Mouse (Mus musculus): Measurements from ENCODE around the gene Phactr2.
"Not testable (repeated sequence)": the region's sequence is repeated elsewhere in the genome, so short reads cannot be mapped to it uniquely, and the experiment has no call there.

Gene Phactr2

DNA sequence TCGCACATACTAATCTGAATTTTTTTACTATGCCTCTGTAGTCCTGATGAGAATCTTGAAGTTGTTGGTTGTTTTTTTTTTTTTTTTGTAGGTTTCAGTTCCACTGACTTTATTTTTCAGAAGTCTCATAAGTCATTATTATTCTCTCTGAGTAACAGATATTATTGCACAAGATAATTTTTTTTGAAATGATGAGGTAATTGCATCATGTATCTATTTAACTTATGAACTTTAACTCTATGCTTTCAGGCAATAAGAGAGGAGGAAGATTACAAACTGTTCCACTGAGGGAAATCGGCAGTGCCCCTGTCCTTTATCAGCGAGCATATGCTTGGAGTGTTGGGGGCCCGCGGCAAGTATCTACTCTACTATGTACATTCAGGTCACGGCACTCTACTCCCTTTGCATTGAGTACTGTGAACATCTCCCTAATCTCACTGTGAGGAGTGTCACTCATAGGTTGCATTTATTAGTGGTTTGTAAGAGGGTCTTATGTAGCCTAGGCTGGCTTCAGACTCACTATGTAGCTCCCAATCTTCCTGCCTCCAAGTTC, 272.4 kb downstream of the Phactr2 start:
- no peak for DNase-seq

DNA sequence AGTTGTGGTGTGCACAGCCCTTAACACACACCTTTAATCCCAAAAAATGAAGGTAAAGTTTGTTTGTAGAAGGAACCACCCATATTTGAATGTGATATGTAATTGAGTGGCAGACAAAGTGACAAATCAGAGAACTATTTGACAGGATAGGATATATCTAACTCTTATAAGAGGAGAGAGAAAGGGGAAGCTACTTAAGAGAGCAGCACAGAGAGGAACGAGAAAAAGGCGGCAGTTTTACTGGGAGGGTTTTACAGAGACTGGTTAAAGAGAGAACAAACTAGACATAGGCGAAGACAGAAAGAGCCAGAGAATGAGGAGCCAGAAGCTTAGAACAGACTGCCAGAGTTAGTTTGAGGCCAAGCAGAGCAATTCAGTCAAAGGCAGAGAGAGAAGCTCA, 273.4 kb downstream of the Phactr2 start:
- DNase-seq = no peak

DNA sequence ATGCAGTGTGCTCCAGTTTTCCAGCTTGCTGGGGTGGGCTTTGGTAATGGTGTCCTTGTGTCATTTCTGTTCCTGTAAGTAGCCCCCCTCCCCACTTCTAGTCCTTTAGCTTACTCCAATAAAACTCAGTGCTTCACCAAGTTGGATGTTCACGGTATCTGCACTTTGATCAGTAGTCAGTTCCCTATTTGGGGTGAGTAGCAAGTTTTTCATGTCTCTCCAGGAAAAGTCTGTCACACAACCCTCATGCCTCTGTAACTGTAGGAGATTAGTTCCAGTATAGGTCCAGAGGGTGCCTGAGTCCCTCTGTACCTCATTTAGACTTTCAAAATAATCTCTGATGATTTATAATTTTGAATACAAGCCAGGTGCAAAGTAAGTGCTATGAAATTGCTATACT, 275.0 kb downstream of the Phactr2 start:
- no peak for DNase-seq

DNA sequence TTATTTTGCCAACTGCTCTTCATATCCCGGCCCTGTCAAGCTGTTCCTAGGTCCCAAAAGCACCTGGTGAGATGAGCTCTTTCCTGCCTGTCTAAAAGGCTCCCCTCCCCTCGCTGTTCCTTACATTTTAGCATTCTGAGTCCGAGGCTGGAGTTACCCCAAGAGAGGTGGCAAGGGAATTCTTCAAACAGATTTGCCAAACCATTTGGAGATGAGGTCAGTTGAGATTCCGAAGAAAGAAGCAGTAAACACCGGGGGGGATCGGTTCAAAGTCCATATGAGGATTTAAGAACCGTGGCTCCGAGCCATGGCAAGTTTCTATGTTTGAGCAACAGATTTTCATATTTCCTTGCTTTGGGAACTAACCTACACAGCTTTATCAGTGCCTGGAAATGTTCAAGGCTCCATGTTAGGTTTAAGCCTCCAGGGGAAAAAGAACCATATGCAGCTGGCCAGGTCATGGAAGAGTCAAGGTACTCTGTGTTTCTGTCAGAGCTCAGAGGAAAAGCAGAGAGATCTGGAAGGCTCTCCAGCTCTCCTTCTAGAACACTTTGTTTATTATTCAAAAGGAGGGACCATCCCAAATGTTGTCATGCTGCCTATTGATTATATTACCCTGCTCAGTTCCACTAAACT, 277.2 kb downstream of the Phactr2 start:
- DNase-seq = no peak

DNA sequence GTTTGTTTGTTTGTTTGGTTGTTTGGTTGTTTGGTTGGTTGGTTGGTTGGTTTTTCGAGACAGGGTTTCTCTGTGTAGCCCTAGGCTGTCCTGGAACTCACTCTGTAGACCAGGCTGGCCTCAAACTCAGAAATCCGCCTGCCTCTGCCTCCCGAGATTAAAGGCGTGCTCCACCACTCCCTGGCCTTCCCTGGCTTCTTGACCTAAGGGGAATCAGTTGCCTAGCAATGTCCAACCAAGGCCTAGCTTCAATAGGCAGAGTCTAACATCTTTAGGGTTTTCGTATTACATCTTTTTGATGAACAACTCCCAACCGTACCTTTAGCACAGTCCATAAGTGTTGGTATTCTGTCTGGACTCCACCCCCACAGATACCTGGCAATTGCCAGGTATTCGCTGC, 280.7 kb downstream of the Phactr2 start:
- DNase-seq = not testable (repeated sequence)

DNA sequence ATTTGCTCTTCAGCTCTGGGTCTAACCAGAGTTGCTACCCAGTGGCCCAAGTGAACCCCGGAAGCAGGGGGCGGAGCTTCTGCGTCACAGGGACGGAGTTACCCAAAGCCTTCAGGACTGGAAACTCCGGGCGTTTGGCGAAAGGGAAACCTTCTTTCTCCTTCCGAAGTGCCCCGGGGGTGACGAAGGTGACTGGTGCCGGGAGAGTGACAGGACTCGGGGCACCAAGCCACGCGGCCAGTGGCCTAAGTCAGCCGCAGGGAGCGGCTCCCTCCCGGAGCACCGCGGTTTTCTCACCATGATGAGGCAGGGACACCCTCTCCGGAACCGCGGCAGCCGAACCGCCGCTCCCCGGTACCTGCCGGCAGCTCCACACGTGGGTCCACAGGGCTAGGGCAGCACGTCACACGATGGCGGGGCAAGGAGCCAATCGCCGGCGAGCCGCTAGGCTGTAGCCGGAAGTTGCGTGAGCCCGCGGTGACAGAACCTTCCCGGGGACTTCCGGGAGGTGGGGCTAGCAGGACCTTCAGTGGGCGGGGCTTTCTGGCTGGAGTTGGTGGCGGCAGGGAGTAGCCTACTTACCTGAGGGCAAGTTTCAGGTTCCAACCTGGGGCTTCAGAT, 281.4 kb downstream of the Phactr2 start, which contains the start of gene Ltv1:
Gene Ltv1 (minus strand): TSS at position 438 of the 621 bp plus-strand sequence.
- peak; percentile 96 to 97 for DNase-seq

DNA sequence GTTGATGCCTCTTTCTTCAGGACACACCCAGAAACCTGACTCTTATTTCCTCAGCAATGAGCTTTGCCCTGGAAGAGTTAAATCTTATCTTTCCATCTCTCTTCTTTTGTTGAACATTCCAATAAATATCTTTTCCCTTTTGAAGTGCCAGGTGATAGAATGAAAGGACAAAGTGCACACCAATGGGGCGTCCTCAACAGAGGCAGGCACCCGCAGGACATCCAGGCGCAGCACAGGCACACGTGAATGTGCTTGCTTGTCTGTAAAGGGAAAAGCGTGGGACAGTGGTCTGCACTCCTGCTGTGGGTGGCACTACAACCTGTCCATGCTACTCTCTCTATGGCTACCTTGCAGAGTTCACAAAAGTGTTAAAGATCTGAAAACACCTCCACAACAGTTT, 284.3 kb downstream of the Phactr2 start:
- no peak for DNase-seq

DNA sequence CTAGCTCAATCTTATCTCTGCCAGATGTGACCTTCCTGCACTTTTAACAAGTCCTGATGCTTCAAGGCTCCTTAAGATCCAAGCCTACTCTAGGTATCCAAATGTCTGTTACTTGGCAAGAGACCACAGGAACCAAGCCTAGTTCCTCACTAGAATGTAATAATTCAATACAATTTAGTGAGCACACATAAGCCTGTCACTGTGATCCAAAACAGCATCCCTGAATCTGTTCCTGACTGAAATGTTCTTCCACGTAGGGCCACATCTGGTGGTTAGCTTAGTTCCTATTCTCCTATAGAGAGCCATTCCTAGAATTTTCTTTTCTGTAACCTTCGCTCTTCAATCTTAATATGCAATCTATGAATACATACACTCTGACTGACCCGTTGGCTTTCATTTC, 287.5 kb downstream of the Phactr2 start:
- DNase-seq = no peak

DNA sequence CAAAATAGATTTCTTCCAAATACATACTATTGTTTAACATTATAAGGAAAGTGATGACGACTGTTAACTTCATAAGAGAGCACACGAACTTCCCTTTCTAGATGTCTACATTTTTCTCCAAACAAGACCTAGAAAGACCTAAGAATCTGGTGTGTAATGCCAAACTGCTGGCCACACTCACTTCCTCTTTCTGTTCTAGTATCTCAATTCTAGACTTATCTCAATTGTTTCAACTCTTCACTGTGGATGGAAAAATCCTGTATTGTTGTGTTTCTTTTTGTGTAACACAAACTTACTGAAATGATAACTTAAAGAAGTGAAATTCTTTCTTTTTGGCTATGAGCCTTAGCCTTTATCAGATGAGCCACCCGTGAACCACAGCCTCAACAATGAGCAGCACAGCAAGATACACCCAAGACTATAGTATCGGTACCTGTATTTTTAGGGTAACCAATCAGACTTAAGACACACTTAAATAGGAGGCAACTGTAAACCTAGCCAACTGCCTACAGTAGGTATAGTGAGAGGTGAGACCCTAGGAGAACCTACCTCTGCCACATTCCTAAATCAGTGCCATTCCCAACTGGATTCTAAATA, 289.9 kb downstream of the Phactr2 start:
- DNase-seq = no peak

DNA sequence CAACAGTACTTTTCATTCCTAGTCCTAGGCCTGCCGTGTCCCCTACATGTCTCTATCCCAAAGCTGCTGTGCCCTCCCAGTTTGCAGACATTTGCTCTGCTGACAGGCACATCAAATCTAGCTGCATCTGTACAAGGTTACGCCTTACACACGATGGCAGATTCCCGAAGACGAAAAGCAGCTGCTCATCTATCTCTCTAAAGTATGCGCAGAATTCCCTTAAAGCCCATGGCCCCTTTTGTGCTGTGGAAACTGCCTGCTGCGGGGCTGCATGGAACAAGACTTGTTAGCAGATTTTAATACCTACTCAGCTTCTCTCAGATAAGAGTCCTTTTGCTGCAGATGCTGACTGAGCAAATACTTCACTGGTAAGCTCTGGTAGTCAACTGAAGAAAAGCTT, 294.0 kb downstream of the Phactr2 start:
- DNase-seq = no peak

DNA sequence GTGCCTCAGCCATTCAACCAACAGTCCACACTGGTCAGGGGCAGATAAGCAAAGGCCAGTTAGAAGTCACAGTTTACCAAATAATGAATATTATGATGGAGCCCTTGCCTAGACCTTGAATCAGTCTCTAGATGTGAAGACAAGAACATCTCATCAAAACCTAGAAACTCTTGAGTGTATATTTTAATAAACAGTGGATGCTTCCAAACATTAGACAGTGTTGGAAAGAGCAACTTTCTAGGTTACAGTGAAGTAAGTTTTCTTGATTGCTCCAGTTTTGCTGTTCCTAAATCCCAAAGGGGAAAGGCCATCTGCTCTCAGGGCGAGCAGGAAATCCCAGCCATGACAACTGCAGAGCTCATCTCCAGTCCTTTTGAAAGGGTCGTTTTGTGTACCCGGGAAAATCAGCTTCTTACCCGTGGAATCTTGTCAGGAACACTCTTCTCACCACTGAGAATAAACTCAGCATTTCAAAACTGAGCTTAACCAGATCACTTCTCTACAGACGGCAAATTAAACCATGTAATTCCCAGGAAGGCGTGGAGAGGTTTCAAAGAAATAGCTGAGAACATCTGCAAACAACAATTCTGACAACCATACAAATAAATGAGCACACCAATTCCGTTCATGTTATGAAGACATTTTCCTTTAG, 296.1 kb downstream of the Phactr2 start, which contains the start of gene Zc2hc1b:
Gene Zc2hc1b (minus strand): TSS at position 51 of the 652 bp plus-strand sequence.
- DNase-seq = no peak

DNA sequence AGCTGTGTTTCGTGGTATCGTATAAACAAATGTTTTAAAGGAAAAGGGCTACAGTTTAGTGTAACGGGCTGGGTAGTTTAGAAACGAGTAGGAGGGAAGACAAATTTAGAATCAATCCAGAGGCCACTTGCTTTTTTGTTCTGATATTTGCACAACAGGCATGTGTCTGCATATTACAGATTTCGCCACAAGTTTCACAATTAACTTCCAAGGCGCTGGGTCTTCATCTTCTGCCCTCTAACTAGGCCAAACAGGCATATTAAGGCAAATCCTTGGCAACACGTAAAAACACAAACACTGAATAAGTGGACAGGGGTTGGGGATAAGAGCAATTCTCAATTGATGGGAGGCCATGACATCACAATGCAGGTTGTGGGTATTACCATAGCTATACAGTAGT, 298.3 kb downstream of the Phactr2 start:
- DNase-seq = no peak

DNA sequence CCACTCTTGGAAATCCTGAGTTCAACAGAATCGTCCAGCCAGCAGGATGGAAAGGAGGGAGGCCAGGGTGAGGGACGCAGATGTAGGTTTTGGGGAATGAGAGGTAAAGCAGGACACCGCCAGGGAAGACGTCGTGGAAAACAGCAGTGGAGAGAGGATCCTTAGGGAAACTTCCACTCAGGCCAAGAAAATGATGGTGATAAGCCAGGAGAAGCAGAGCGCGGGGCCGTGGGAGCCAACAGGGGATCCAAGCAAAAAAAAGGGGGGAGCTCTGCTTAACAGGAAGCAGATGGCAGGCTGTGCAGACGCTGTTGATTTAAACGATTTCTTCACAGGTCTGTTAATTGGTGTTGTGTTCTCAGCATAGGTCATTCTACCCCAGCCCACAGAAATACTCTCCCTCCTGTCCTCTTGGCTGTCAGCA, 301.4 kb downstream of the Phactr2 start:
- DNase-seq = no peak

DNA sequence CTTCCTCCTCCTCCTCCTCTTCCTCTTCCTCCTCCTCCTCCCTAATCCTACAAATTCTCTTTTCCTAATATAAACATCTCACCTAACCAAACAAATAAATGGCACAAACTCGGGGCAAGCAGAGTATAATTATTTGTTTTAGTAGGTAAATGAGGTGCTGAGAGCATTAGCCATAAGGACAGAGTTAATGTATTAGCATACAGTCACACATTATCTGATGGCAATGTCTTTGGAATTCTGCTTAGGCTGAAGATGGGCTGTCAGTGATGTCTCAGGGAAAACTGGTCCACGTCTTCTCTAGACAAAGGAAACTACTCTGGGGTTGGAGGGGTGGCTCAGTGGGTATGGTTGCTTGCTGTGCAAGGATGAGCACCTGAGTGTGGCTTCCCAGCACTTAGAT, 302.8 kb downstream of the Phactr2 start:
- DNase-seq = no peak

DNA sequence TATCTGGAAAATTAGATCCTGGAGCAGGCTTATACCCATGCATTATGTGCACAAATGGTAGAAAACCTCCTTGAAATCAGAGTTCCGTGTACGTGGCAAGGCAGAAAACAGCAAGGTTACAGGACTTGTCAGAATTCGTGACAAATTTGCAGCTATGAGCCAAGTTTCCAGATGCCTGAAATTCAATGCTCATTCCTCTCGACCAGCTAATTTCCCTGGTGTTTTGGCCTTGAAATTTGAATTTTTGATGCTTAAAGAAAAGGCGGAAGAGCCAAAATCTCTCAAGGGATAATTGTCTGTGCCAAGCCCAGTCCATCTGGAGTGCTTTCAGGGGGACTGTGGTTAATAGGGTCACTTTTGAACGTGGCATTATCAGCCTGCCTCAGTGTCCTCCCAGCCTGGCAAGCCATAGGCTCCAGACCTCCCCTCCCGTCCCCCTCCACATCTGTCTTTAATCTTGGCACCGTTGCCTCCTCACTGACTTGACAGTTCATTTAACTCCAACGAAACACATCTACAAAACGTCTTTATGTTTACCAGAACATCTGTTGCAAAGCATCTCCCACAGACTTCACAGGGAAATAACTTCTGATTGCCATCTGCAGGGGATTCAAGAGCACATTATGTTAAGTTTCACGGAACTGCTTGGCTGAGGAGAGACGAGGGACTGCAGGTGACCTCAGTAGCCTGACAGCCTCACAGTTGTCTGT, 303.3 kb downstream of the Phactr2 start:
- DNase-seq = no peak

DNA sequence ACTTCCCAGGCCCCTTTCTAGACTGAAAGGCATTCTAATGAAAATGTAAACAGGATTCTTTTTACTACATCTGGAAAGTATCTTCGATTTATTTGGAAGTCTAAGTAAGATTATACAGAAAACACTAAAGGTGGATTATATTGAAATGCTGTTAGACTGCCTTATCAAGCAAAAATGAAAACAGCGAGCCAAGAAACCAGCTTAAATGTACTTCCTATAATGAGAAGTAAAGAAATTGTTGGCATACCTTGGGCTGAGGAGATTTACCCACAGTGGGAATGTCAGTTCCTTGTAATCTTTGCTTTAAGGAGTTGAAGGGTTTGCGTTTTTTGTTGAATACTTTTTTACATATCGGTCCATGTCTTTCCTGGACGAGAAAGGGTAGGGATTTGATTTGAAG, 305.8 kb downstream of the Phactr2 start:
- no peak for DNase-seq

DNA sequence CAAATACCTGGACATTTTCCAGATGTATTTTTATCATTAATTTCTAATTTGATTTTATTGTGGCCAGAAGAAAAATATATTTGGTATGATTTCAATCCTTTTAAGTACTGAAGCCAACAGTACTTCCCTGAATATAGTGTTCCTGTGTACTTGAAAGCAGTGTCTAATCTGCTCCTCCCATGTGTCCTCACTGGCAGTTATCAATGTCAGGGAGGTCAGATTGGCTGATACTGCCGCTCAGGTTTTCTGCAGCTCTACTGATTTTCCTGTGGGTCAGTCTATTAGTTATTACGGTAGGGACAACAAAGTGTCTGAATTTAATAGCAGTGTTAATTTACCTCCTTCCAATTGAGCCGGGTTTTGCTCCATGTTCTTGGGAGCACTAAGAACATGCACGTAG, 312.2 kb downstream of the Phactr2 start:
- no peak for DNase-seq

DNA sequence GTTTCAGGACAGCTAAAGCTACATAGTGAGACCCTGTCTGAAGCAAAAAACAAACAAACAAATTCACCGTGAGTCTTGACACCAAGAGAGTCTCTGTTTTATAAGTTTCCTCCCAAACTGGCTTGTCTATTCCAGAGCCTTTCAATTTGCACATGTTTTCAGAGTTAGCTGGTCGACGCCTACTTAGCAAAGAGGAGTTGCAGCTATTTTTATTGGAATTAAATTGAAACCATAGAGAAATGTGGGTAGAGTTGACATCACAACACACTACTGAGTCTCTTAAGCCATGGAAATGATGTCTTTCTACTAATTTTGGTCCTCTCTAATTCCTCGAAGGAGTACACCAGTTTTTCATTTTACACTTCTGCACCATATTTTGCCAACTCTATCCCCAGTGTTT, 313.3 kb downstream of the Phactr2 start:
- DNase-seq = no peak
